Mouse (Mus musculus) lung, postnatal 25 days (tissue): Measurements from ENCODE around the gene Eml5.
A peak's percentile ranks its signal among the peaks of the same experiment; 100 is the strongest.

Experiments
- DNase-seq: peaks from one replicate; pipeline ENCODE4 v3.0.0; 2022; ENCODE audit warnings: low spot score

Gene Eml5

GRCm38 (mm10) chr12:98900881-98901801 is at the start of gene Eml5:
TSS of gene Eml5 (minus strand) at chr12:98901484.
- DNase-seq: peak; percentile 68

GRCm38 (mm10) chr12:98932856-98933255 is 31.6 kb upstream of the Eml5 start:
- no peak for DNase-seq

- DNase-seq: no peak
Measured at GRCm38 (mm10) chr12:98932441-98932840, 31.2 kb upstream of the Eml5 start.

GRCm38 (mm10) chr12:98931174-98931573 is 29.9 kb upstream of the Eml5 start:
- no peak for DNase-seq

- DNase-seq: peak; percentile 66
Measured at GRCm38 (mm10) chr12:98920194-98920991, 19.1 kb upstream of the Eml5 start, which contains the start of gene Ttc8. TSS of gene Ttc8 (plus strand) at chr12:98920574.

GRCm38 (mm10) chr12:98910096-98910495 is 8.8 kb upstream of the Eml5 start:
- no peak for DNase-seq

GRCm38 (mm10) chr12:98905466-98905865 is 4.2 kb upstream of the Eml5 start:
- DNase-seq: no peak

- DNase-seq: no peak
Measured at GRCm38 (mm10) chr12:98900341-98900880, 873 bp downstream of the Eml5 start.

- DNase-seq: no peak
Measured at GRCm38 (mm10) chr12:98899676-98900075, 1.6 kb downstream of the Eml5 start.

GRCm38 (mm10) chr12:98896761-98897160 is 4.5 kb downstream of the Eml5 start:
- no peak for DNase-seq

GRCm38 (mm10) chr12:98884515-98884914 is 16.8 kb downstream of the Eml5 start:
- no peak for DNase-seq

GRCm38 (mm10) chr12:98881796-98882195 is 19.5 kb downstream of the Eml5 start:
- DNase-seq: no peak

GRCm38 (mm10) chr12:98878693-98879092 is 22.6 kb downstream of the Eml5 start:
- DNase-seq: no peak

- no peak for DNase-seq
Measured at GRCm38 (mm10) chr12:98875216-98875615, 26.1 kb downstream of the Eml5 start.

GRCm38 (mm10) chr12:98872836-98873235 is 28.4 kb downstream of the Eml5 start:
- no peak for DNase-seq

- no peak for DNase-seq
Measured at GRCm38 (mm10) chr12:98863436-98863835, 37.8 kb downstream of the Eml5 start.

- no peak for DNase-seq
Measured at GRCm38 (mm10) chr12:98860316-98860715, 41.0 kb downstream of the Eml5 start.

GRCm38 (mm10) chr12:98850767-98851166 is 50.5 kb downstream of the Eml5 start:
- peak; percentile 38 for DNase-seq

- DNase-seq: no peak
Measured at GRCm38 (mm10) chr12:98844774-98845173, 56.5 kb downstream of the Eml5 start.

GRCm38 (mm10) chr12:98840135-98840534 is 61.1 kb downstream of the Eml5 start:
- DNase-seq: no peak

GRCm38 (mm10) chr12:98837940-98838339 is 63.3 kb downstream of the Eml5 start:
- no peak for DNase-seq

- no peak for DNase-seq
Measured at GRCm38 (mm10) chr12:98835466-98835865, 65.8 kb downstream of the Eml5 start.

GRCm38 (mm10) chr12:98834879-98835278 is 66.4 kb downstream of the Eml5 start:
- DNase-seq: peak; percentile 25
